Mouse (Mus musculus) heart, embryonic 11.5 days (tissue): ENCODE measurements at regions not wholly inside any gene's neighbourhood (a gene's known extent, or its start where the extent isn't known, plus 50 kb on each side); places are given as distances from the start of the nearest gene placed in this dataset.
"Not testable (repeated sequence)": the region's sequence is repeated elsewhere in the genome, so short reads cannot be mapped to it uniquely, and the experiment has no call there.

Experiments used
- ATAC-seq: fragments of 200-750 bp; cut with Nextera tagmentation; replicated peaks from 2 replicates; pipeline ENCODE4 v1.8.0; 2017; ENCODE audit warnings: moderate library complexity; ENCODE audit not compliant: insufficient number of reproducible peaks, low FRiP score, low TSS enrichment
- H3K27ac ChIP-seq: fragments of 300-500 bp; sonication (generic); 2 replicates; pipeline ENCODE4 v1.5.1; 2014; ENCODE audit warnings: mild to moderate bottlenecking, low read depth, low read length
- H3K27me3 ChIP-seq: fragments of 300-500 bp; sonication (generic); 2 replicates; pipeline ENCODE4 v1.6.1; 2014; ENCODE audit warnings: mild to moderate bottlenecking, low read length, mixed read lengths; ENCODE audit not compliant: control insufficient read depth, insufficient read depth
- H3K36me3 ChIP-seq: fragments of 300-500 bp; sonication (generic); 2 replicates; pipeline ENCODE4 v1.6.1; 2014; ENCODE audit warnings: mild to moderate bottlenecking, low read length, moderate library complexity, mixed read lengths; ENCODE audit not compliant: control insufficient read depth, insufficient read depth
- H3K4me1 ChIP-seq: fragments of 300-500 bp; sonication (generic); 2 replicates; pipeline ENCODE4 v1.6.1; 2014; ENCODE audit warnings: low read length; ENCODE audit not compliant: control insufficient read depth, insufficient read depth
- H3K4me2 ChIP-seq: fragments of 300-500 bp; sonication (generic); 2 replicates; pipeline ENCODE4 v1.6.1; 2014; ENCODE audit warnings: mild to moderate bottlenecking, moderate library complexity
- H3K4me3 ChIP-seq: fragments of 300-500 bp; sonication (generic); 2 replicates; pipeline ENCODE4 v1.5.1; 2014; ENCODE audit warnings: low read depth, low read length
- H3K9ac ChIP-seq: fragments of 300-500 bp; sonication (generic); 2 replicates; pipeline ENCODE4 v1.6.1; 2014; ENCODE audit warnings: mild to moderate bottlenecking, low read depth, low read length, moderate library complexity
- H3K9me3 ChIP-seq: fragments of 300-500 bp; sonication (generic); replicated peaks from 2 replicates; pipeline ENCODE4 v1.6.1; 2016; ENCODE audit warnings: low read length; ENCODE audit not compliant: control insufficient read depth
- WGBS: fragments of 180-500 bp; shearing (Covaris S2); extraction: QIAGEN DNeasy Blood & Tissue Kit; methylation state at CpG from one replicate; pipeline ENCODE4 v1.1.7; 2014; ENCODE audit not compliant: insufficient replicate concordance; 5-methylcytosine and 5-hydroxymethylcytosine counted together

DNA sequence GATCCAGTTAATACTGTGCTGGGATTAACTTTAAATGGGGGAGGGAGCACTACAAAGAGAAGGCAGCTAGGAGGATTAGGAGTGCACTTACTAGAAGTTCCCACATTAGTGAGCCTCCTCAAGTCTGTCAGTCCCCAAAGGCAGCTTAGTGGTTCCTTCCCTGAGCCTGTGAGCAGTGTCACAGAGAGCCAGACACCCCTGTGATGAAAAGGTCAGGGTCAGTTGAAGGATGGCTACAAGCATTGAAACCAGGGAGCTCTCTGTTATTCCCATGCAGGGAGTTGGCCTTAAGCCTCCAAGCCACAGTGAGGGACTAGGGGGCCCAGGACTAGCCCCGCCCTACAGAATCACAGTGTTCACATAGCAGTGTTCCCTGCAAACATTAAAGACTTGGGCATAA is 285.9 kb upstream of the Sfrp2 start:
- 85% methylated on average over 1 of the region's 1 CpGs for WGBS
- no peaks in the 10 kb centered on the region for H3K36me3 ChIP-seq
- H3K9me3 ChIP-seq, result no peaks in the 10 kb centered on the region
- H3K9ac ChIP-seq, result no peak overlapping the region
- no peak for ATAC-seq
- H3K27ac ChIP-seq, result no peak overlapping the region
- H3K4me1 ChIP-seq, result no peaks in the 10 kb centered on the region
- no peak overlapping the region for H3K4me3 ChIP-seq
- H3K27me3 ChIP-seq, result no peaks in the 10 kb centered on the region
- H3K4me2 ChIP-seq, result no peak overlapping the region

- WGBS, result 84% methylated on average over 7 of the region's 7 CpGs
- Histone ChIP-seq H3K27ac (no peak overlapping the region), H3K9me3 (no peaks in the 10 kb centered on the region), H3K9ac (no peak overlapping the region), H3K4me3 (no peak overlapping the region), H3K4me1 (no peaks in the 10 kb centered on the region), H3K36me3 (no peaks in the 10 kb centered on the region), H3K27me3 (no peaks in the 10 kb centered on the region), H3K4me2 (no peak overlapping the region)
- no peak for ATAC-seq
Observed at GRCm38 (mm10) chr3:83486192-83486716, 279.9 kb upstream of the Sfrp2 start.

DNA sequence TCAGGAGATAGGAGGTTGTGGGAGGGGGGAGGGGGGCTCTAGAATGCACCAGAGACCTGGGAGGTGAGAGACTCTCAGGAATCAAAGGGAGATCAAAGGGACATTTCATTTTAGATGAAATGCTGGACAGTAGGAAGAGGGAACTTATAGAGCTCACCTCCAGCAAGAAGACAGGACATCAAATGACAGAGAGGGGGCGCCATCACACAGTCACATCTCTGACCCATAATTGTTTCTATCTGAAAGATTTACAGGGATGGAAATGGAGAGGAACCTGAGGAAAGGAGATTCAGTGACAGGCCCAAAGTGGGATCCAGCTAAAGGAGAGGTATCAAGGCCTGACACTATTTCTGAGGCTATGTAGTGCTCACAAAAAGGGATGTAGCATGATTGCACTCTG is 270.5 kb upstream of the Sfrp2 start:
- no peak overlapping the region for H3K4me2 ChIP-seq
- WGBS, result 12% methylated on average over 1 of the region's 1 CpGs
- no peaks in the 10 kb centered on the region for H3K9me3 ChIP-seq
- H3K9ac ChIP-seq, result no peak overlapping the region
- no peaks in the 10 kb centered on the region for H3K27me3 ChIP-seq
- no peaks in the 10 kb centered on the region for H3K36me3 ChIP-seq
- H3K27ac ChIP-seq, result no peak overlapping the region
- no peak for ATAC-seq
- H3K4me3 ChIP-seq, result no peak overlapping the region
- no peaks in the 10 kb centered on the region for H3K4me1 ChIP-seq

- Histone ChIP-seq H3K36me3 (no peaks in the 10 kb centered on the region), H3K27ac (no peak overlapping the region), H3K9ac (no peak overlapping the region), H3K9me3 (no peaks in the 10 kb centered on the region), H3K27me3 (no peaks in the 10 kb centered on the region), H3K4me1 (no peaks in the 10 kb centered on the region), H3K4me3 (no peak overlapping the region), H3K4me2 (no peak overlapping the region)
- WGBS, result 63% methylated on average over 7 of the region's 7 CpGs
- ATAC-seq, result no peak
Observed at GRCm38 (mm10) chr3:83503901-83504300, 262.2 kb upstream of the Sfrp2 start.

DNA sequence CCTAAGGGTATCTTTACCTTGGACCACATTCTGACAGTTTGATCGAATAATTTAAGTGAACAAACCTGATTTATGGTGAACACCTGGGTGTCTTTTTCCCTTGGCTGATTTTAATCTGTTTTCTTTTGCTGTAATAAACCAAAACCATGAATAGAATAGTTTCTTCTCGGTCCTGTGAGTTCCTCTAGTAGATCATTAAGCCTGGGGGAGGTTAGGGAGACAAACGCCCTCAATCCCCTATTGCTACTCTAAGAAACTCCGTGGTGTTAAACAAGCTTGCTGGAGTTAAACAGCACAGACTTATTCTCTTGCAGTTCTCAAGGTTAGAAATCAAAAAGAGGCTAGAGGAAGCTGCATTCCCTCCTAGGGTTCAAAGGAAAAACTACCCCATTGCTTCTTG is 249.5 kb upstream of the Sfrp2 start:
- Histone ChIP-seq H3K36me3 (no peaks in the 10 kb centered on the region), H3K4me3 (no peak overlapping the region), H3K9me3 (no peaks in the 10 kb centered on the region), H3K4me2 (no peak overlapping the region), H3K27me3 (no peaks in the 10 kb centered on the region), H3K9ac (no peak overlapping the region), H3K27ac (no peak overlapping the region), H3K4me1 (no peaks in the 10 kb centered on the region)
- WGBS, result 70% methylated on average over 4 of the region's 4 CpGs
- ATAC-seq, result no peak

GRCm38 (mm10) chr3:83517914-83518635 is 248.0 kb upstream of the Sfrp2 start:
- no peak overlapping the region for H3K27ac ChIP-seq
- H3K36me3 ChIP-seq, result no peaks in the 10 kb centered on the region
- H3K9me3 ChIP-seq, result no peaks in the 10 kb centered on the region
- no peak for ATAC-seq
- H3K9ac ChIP-seq, result no peak overlapping the region
- no peaks in the 10 kb centered on the region for H3K27me3 ChIP-seq
- H3K4me3 ChIP-seq, result no peak overlapping the region
- no peaks in the 10 kb centered on the region for H3K4me1 ChIP-seq
- WGBS, result 80% methylated on average over 6 of the region's 6 CpGs
- H3K4me2 ChIP-seq, result no peak overlapping the region

- no peak for ATAC-seq
- no peaks in the 10 kb centered on the region for H3K27me3 ChIP-seq
- no peaks in the 10 kb centered on the region for H3K4me1 ChIP-seq
- no peak overlapping the region for H3K4me3 ChIP-seq
- H3K36me3 ChIP-seq, result no peaks in the 10 kb centered on the region
- no peak overlapping the region for H3K27ac ChIP-seq
- H3K9ac ChIP-seq, result no peak overlapping the region
- no peaks in the 10 kb centered on the region for H3K9me3 ChIP-seq
- H3K4me2 ChIP-seq, result no peak overlapping the region
- 68% methylated on average over 4 of the region's 4 CpGs for WGBS
Observed at GRCm38 (mm10) chr3:83530243-83530847, 235.8 kb upstream of the Sfrp2 start.

- not testable (repeated sequence) for H3K4me2 ChIP-seq, ATAC-seq, H3K4me3 ChIP-seq, H3K4me1 ChIP-seq, H3K27ac ChIP-seq, H3K27me3 ChIP-seq, H3K36me3 ChIP-seq, H3K9ac ChIP-seq, H3K9me3 ChIP-seq
- WGBS, result 63% methylated on average over 5 of the region's 5 CpGs
Observed at GRCm38 (mm10) chr3:83536624-83537023, 229.5 kb upstream of the Sfrp2 start.

DNA sequence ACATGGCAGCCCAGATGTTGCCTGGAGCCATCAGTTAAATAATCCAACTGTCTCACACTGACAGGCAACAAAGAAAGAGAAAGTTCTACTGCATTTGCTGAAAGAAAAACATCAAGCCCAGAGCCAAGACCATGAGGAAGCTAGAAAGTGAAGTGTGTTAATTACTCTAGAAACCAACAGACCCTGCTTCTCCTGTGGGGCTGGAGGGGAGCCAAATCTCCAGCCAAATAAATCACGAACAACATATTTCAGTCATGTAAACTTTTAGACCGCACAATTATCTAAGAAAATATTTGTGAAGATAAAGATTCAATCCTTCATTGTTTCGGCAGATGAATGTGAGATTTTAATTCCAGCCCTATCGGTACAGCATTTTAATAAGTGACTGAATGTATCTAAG is 228.9 kb upstream of the Sfrp2 start:
- Histone ChIP-seq H3K27me3 (no peaks in the 10 kb centered on the region), H3K4me1 (no peaks in the 10 kb centered on the region), H3K4me3 (no peak overlapping the region), H3K27ac (no peak overlapping the region), H3K9ac (no peak overlapping the region), H3K9me3 (no peaks in the 10 kb centered on the region), H3K36me3 (no peaks in the 10 kb centered on the region), H3K4me2 (no peak overlapping the region)
- 69% methylated on average over 4 of the region's 4 CpGs for WGBS
- no peak for ATAC-seq
